Mouse (Mus musculus) kidney, adult 2 months (tissue): ENCODE data around the gene Eaf1.

Experiments used
- CTCF ChIP-seq: fragments of 200-500 bp; conservative IDR thresholded peaks from 2 replicates; pipeline ENCODE4 v1.5.1; 2011; ENCODE audit warnings: low read depth, mild to moderate bottlenecking, control low read depth, low read length, moderate library complexity, mixed read lengths; ENCODE audit not compliant: insufficient read depth, insufficient read length
- POLR2A ChIP-seq: fragments of 200-500 bp; IDR thresholded peaks from one replicate; pipeline ENCODE4 v1.6.1; 2011; ENCODE audit warnings: low read depth, low read length, control low read depth

DNA sequence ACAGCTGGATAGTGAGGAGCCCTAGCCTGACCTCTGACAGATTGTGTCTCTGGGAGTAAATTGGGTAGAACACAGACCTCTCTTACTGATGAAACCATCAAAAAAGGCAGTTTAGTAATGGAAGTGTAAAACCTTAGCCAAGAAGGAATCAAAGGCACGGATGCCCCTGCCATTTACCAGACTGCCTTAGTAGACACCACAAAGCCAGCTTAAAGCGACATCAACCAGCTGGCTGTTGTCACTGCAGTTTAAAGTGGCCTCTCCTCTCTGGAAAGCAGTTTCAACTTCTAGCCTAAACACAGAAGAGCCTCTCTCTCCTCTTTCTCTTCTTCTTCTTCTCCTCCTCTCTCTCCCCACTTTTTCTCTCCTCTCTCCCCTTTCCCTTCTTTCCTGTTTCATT lies 27.1 kb downstream of the Eaf1 start:
- no peak for TF ChIP-seq CTCF
- TF ChIP-seq POLR2A: no peak
